Mouse (Mus musculus) spleen, postnatal 4 days (tissue): Measurements from ENCODE around the gene Mcm10.

Experiments used
- DNase-seq, 2 experiments: peaks; one replicate each; pipeline ENCODE4 v3.0.0; 2022; ENCODE audit warnings: low spot score in 2 of 2

Gene Mcm10

GRCm38 (mm10) chr2:5012491-5013324 is at the start of gene Mcm10:
Mcm10 (minus strand) TSS chr2:5012791.
- peak; percentile 91 to 95 for DNase-seq

- no peak for DNase-seq
These were observed 48.6 kb upstream of the Mcm10 start for GRCm38 (mm10) chr2:5061133-5061708.

GRCm38 (mm10) chr2:5059997-5060396 is 47.4 kb upstream of the Mcm10 start:
- no peak for DNase-seq

DNA sequence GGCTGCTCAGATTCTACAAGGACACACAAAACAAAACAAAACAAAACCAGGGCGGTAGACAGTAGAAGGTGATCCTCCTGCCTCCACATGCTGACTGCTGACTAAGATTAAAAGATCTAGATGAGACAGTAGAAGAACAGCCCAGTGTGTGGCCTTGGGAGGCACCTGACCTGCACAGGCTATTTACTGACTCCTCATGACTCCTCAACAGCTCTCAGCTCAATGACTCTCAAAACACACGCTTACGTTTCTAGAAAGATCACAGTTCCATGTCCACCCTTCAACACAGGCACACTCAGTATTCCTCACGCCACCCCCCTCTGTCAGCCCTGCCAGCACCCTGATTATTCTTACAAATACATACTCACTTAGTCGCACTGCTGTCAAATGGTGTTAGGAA is 45.8 kb upstream of the Mcm10 start:
- no peak for DNase-seq

GRCm38 (mm10) chr2:5050562-5050961 is 38.0 kb upstream of the Mcm10 start:
- no peak for DNase-seq

DNA sequence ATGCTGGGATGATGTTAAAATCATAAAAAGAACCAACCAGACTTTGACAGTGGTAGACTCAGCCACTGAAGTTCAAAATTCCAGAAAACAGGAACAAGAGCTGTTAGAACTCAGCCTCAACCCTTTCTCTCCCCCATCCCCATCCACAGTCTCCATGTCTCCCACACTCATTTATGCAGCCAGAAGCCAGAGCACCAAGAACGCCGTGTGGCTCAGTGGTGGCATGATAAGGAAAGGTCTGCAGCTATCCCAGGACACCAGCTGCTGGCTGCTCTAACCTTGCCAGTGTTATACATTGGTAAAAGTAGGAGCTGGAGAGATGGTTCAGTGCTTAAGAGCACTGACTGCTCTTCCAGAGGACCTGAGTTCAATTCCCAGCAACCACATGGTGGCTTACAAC is 34.4 kb upstream of the Mcm10 start:
- no peak for DNase-seq

- peak in 1 of 2 experiments; percentile 27 for DNase-seq
These were observed 32.8 kb upstream of the Mcm10 start for GRCm38 (mm10) chr2:5045269-5045965.

DNA sequence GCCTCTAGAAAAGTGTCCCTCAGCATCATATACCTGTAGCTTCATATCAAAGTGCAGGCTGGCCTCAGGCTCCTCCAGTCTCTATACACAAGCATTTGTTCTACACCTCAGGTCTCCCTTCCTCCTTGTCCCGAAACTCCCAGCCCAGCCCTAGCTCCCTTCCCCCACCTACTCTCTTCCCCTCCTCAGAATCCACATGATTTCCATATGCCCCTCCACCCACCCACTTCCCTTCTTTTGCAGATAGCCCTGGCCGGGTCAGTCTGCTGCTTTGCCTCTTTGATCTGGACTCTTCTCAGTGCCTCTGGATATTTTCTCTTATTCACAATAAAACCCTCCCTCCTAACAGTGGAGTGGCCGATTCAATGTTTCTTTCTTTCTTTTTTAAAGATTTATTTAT is 31.7 kb upstream of the Mcm10 start:
- DNase-seq, result no peak

DNA sequence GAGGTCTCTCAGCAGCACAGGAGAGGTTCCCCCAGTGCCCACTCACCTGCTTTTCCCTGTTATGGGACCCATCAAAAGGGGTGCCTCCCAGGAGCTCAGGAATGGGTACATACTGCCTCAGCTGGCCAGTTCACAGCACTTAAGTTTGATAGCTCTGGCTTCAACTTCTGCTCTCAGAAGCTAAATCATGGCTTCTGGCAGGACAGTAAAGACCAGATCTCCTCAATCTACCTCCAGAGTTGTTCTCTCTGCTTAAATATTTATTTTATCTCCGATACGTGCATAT is 30.8 kb upstream of the Mcm10 start:
- DNase-seq, result peak in 1 of 2 experiments; percentile 62

DNA sequence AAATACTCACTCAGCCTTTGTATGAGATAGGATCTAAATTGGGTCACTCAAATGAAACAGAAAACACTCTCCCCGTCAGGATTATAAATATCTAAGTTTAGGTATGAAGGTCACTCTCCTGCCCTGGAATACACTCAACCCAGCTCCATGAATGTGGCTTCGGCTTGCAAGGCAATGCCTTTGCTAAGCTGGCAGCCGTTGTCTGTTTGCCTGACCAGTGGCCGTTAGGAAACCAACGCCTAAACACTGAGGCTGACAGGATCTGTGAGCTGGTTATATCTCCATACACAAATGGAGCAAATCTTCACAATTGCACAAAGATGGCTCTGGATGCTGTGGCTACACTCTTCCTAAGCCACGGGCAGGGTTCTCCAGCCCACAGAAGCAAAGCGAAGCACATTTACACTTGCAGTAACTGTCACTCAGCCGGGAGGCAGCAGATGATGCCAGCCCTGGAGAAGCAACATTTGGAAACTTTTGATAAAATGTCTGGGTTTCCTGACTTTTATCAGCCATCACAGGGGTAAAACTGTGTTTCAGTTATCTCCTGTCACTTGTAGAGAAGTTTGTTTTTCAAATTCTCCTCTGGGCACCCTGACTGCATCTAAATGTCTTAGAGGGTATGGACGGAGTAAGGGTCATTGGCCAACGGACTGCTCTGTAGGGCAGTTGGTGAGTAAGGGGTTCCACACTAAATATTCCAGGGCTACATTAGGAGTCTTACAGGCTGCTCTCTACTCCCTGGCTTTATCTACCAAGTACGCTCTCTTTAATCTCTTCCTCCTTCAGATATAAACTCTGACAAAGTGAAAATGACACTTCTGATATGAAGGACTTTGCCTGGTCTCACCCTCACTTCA is 30.3 kb upstream of the Mcm10 start:
- DNase-seq, result peak; percentile 32 to 61

DNA sequence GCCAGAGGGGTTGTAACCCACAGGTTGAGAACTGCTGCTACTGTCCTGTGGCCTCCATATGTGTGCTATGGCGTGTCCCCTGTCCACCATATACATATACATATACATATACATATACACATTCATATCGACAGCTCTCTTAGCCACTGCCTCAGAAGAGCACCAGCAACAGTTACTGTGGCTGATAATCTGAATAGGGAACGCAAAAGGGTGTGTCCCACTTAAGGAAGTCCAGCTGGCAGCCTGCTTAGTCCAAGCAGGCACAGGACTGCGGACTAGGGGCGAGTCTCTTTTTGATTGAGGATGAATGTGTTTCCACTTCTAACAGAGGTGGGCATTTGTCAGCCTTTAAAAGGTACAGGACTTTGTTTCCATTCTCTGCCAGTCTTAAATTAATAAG is 29.3 kb upstream of the Mcm10 start:
- DNase-seq, result peak in 1 of 2 experiments; percentile 58

DNA sequence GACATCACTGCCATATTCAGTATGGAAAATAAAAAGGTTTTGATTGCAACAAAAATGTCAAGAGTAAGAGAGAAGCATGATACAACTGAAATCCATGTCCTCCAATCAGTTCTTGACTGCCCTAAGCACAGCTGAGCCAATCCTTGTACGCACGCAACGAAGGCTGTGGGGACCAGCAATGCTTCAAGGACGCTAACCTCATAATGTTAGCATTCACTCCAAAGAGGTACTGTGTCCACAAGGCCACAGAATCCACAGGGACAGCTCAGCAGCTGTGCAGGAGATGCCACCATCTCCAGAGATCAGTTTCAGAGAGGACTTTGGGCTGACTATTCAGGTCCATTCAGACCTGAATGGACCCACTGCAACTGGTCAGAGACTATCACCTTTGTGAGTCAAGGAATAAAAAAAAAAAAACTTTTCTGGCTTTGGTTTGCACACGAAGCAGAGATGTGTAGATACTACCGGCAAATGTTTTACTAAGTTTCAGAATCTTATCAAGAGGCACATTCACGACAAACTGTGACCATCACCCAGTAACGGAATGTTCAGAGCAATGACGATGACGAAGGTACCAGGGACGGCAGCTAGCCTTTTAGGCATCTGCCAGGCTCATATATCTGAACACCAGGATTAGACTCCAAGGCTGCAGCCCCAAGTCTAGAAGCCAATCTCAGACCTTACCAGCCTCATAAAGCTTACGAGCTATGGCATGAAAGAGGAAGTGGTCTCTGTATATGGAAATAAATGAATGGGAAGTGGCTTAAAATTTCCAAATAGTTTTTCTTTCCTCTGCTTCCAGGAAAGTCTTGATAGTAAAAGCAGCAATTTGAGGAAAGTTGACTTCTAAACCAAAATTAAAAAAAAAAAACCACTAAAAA is 27.9 kb upstream of the Mcm10 start:
- DNase-seq, result no peak

DNA sequence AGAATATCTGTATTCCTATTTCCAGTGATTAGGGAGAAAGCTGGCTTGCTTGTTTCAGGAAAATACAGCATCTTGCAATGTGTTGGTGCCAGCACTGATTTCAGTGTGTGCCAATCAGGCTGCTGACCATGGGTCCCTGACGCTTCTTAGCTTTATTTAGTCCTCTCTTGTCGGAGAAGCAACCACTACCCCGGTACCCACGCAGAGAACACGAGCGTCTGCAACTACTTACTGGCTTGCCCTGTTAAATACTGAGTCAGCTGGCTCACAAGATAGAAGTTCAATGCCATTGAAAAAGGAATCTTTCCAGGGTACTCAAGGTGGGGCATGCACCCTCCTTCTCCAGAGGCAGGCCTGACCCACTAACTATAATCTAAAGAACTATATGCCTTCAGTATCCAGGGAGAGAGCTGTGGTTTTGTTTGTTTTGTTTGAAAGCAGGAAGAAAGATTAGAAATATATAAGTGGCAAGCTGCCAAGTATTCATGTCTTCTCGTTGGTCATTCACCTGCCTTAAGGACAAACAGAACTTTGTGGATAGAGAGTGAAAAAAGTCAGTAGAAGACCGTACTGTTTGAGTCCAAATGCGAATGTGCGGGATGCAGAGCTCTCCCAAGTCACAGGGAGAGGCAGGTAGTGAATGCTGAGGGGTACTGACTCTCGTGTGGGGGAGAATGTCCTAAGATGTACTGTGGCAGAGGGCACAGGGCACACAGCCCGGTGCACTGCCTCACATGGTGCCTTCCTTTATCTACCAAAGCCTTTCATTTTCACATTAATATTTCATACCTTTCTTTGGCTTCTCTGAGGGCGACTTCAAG is 27.0 kb upstream of the Mcm10 start:
- DNase-seq, result no peak

GRCm38 (mm10) chr2:5038320-5038719 is 25.7 kb upstream of the Mcm10 start:
- no peak for DNase-seq

DNA sequence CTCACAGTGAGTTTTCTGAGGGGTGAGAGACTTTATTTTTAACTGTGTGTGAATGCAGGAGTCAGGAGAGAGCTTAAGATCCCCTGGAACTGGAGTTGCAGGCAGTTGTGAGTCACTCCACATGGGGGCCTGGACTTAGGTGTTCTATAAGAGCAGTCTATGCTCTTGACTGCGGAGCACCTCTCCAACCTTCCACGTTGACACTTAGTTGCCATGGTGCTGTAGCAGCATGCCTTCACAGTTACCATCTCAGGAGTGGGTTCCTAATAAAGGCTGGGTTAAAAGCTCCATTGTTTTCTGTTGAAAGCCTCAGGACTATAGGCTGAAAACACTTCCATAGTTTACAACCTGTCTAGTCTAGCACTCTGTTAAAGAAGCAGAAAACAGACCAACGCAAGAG is 24.8 kb upstream of the Mcm10 start:
- DNase-seq, result no peak

DNA sequence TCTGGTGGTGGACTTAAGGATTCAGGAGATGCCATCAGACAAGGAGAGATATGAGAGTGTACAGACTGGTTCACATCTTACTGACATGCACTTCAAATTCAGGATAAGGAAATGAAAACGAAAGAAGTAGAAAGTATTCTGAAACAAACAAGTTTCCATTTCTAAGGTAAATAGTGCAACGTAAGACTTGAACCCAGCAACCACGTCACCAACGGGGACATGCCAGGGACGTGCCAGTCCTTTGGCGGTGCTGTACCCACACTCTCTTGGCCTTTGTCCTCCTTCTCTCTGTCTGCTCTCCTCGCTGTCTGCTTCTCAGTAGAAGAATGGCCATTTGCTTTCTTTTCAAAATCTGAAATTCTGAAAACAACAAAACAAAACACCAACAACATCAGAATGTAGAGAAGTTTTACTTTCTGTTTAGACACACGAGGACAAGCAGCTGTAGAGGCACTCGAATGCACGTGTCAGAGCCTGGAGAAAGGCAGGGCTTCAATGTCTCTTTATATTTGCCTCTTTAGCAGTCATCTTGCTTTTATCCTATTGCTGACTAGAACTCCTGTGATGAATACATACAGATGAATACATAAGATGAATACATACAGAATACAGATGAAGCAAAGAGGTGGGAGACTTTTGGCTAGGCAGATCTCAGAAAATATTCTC is 24.0 kb upstream of the Mcm10 start:
- DNase-seq, result no peak

DNA sequence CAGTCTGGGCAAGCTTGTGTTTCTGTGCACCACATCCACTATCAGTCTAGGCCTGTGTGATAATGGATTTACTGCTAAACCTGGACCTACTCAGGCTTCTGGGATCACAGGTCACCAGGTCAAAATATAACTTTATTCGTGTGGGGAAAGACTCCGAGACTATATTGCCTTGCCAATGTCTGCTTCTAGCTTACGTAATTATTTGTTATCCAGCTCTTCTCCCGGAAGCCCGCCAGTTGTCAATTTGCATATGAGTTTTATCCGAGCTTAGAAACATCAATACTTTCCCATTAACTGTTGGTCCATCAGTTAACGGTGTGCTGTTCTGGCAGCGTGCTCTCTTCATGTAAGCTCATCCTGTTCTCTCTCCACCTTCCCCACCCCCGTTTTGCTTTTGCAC is 22.6 kb upstream of the Mcm10 start:
- no peak for DNase-seq

DNA sequence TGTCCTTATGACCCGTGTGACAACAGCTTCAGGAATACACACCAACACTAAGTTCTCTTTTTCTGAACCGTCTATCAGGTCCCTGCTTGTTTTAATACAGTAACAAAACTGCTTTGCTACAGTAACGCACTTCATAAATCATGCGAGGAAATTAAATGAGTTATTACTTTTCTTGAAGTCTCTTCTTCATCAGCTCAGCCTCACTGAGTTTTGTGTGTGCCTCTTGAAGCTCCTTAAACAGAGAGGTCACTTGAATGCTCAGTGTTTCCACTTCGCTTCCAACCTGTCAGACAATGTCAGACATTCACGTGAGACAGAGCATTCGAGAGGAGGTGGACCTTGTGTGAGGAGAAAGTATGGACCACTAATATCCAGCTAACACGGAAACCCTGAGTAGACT is 22.2 kb upstream of the Mcm10 start:
- DNase-seq, result no peak

GRCm38 (mm10) chr2:5033546-5034420 is 21.2 kb upstream of the Mcm10 start:
- no peak for DNase-seq
